13 mouse cellular contexts compared by ENCODE assay signal in the genomic region with DNA sequence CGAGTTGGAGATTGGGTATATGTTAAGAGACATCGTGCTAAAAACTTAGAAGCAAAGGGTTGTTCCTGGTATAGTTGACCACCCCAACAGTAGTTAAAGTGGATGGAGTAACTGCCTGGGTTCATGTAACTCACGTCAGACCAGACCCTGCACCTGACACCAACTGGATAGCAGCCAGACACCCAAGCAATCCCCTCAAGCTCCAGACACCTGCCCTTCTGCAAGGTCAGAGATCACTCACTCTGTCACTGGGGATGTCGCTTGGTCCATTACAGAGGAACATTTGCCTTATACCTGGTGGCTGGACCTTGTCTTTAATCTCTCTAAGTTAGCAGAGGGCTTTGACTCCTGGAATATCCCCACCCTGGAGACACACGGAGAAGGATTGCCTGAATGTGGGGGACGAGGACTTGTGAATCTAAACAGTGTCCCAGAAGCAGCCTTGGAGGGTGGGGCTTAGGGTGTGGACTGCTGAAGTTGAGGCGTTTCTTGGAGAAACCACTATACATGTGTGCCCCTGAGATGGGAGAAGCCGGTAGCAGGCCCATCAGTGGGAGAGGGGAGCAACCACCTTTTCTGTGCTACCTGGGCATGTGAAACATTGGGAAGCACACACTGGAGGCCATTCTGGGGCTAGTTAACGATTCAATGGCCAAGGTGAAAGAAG.
"Had no signal": no experiment of that assay in that cellular context is flagged by ENCODE, and none has a peak within 500 bp of the region (broad histone marks: within the 10 kb centered on the region; RNA-seq: fewer than 3 reads in every experiment).

No protein-coding gene starts in this region.

- H3K27me3 ChIP-seq: neural tube, embryonic 15.5 days had no signal

- H3K4me1 ChIP-seq: midbrain, embryonic 10.5 days; neural tube, embryonic 15.5 days had no signal

- DNase-seq: kidney, adult 18-20 months; kidney, postnatal 10 days; lung, embryonic 14.5 days; lung, postnatal 10 days; lung, postnatal 4 days; midbrain, embryonic 14.5 days; thymus, adult 18-20 months; thymus, postnatal 14 days had no signal

- H3K4me2 ChIP-seq: lung, embryonic 14.5 days; neural tube, embryonic 15.5 days had no signal

- H3K36me3 ChIP-seq: limb, embryonic 10.5 days; midbrain, embryonic 10.5 days; neural tube, embryonic 15.5 days had no signal

- H3K9ac ChIP-seq: lung, embryonic 14.5 days; neural tube, embryonic 15.5 days had no signal

- H3K27ac ChIP-seq: left cerebral cortex, adult 2 months; limb, embryonic 10.5 days; midbrain, embryonic 10.5 days; neural tube, embryonic 15.5 days had no signal

- H3K9me3 ChIP-seq: limb, embryonic 10.5 days; midbrain, embryonic 10.5 days; neural tube, embryonic 15.5 days had no signal

- H3K4me3 ChIP-seq: left cerebral cortex, adult 2 months; limb, embryonic 10.5 days; midbrain, embryonic 10.5 days; myocyte; neural tube, embryonic 15.5 days had no signal
